Mouse (Mus musculus): ENCODE measurements around the gene Akap12. TPM values are rescaled to one million over a fixed set of nuclear protein-coding genes. Genes with fewer than 3 reads are reported as not detected.

The Akap12 gene
- polyA plus RNA-seq, 1 experiment from 2014 or later, result 4.9 TPM

GRCm38 (mm10) chr10:4293418-4293817 lies 27.2 kb downstream of the Akap12 start:
- Histone ChIP-seq H3K4me3 (ENCODE audit: low read depth, low read length) (no peak overlapping the region), H3K9me3 (replicated peaks; ENCODE audit: control insufficient read depth, low read length) (no peaks in the 10 kb centered on the region), H3K36me3 (ENCODE audit: control insufficient read depth, insufficient read depth) (no peaks in the 10 kb centered on the region), H3K4me1 (ENCODE audit: control insufficient read depth, low read depth, low read length) (no peaks in the 10 kb centered on the region), H3K9ac (ENCODE audit: low read depth, low read length) (no peak overlapping the region), H3K27me3 (ENCODE audit: control insufficient read depth, insufficient read depth, low read depth, low read length) (no peaks in the 10 kb centered on the region), H3K27ac (ENCODE audit: low read length) (no peak overlapping the region), H3K4me2 (ENCODE audit: low read depth, low read length) (no peak overlapping the region)
- 26% methylated on average over 4 of the region's 4 CpGs for WGBS (ENCODE audit: insufficient replicate concordance)
- no peak for ATAC-seq (ENCODE audit: low read depth)

GRCm38 (mm10) chr10:4303558-4303957 lies 37.4 kb downstream of the Akap12 start:
- Histone ChIP-seq H3K27ac (ENCODE audit: low read length) (no peak overlapping the region), H3K27me3 (ENCODE audit: control insufficient read depth, insufficient read depth, low read depth, low read length) (no peaks in the 10 kb centered on the region), H3K9ac (ENCODE audit: low read depth, low read length) (no peak overlapping the region), H3K9me3 (replicated peaks; ENCODE audit: control insufficient read depth, low read length) (no peaks in the 10 kb centered on the region), H3K36me3 (ENCODE audit: control insufficient read depth, insufficient read depth) (no peaks in the 10 kb centered on the region), H3K4me2 (ENCODE audit: low read depth, low read length) (no peak overlapping the region), H3K4me1 (ENCODE audit: control insufficient read depth, low read depth, low read length) (no peaks in the 10 kb centered on the region), H3K4me3 (ENCODE audit: low read depth, low read length) (no peak overlapping the region)
- ATAC-seq (ENCODE audit: low read depth), result no peak
- 44% methylated on average over 5 of the region's 5 CpGs for WGBS (ENCODE audit: insufficient replicate concordance)

- Histone ChIP-seq H3K9ac (ENCODE audit: low read depth, low read length) (no peak overlapping the region), H3K4me1 (ENCODE audit: control insufficient read depth, low read depth, low read length) (no peaks in the 10 kb centered on the region)
Observed at GRCm38 (mm10) chr10:4323885-4324284, 57.7 kb downstream of the Akap12 start.

GRCm38 (mm10) chr10:4325562-4325961 lies 59.4 kb downstream of the Akap12 start:
- 49% methylated on average over 5 of the region's 5 CpGs for WGBS (ENCODE audit: insufficient replicate concordance)
- H3K27ac ChIP-seq (ENCODE audit: low read length), result no peak overlapping the region
- no peak for ATAC-seq (ENCODE audit: low read depth)
- H3K9me3 ChIP-seq (replicated peaks; ENCODE audit: control insufficient read depth, low read length), result no peaks in the 10 kb centered on the region
- H3K4me2 ChIP-seq (ENCODE audit: low read depth, low read length), result no peak overlapping the region
- H3K4me3 ChIP-seq (ENCODE audit: low read depth, low read length), result no peak overlapping the region
- H3K36me3 ChIP-seq (ENCODE audit: control insufficient read depth, insufficient read depth), result no peaks in the 10 kb centered on the region
- no peak overlapping the region for H3K9ac ChIP-seq (ENCODE audit: low read depth, low read length)
- H3K4me1 ChIP-seq (ENCODE audit: control insufficient read depth, low read depth, low read length), result no peaks in the 10 kb centered on the region
- H3K27me3 ChIP-seq (ENCODE audit: control insufficient read depth, insufficient read depth, low read depth, low read length), result no peaks in the 10 kb centered on the region

More at GRCm38 (mm10) chr10:4323885-4324284, 57.7 kb downstream of the Akap12 start:
- 58% methylated on average over 8 of the region's 8 CpGs for WGBS (ENCODE audit: insufficient replicate concordance)
- Histone ChIP-seq H3K9me3 (replicated peaks; ENCODE audit: control insufficient read depth, low read length) (no peaks in the 10 kb centered on the region), H3K4me3 (ENCODE audit: low read depth, low read length) (no peak overlapping the region), H3K27me3 (ENCODE audit: control insufficient read depth, insufficient read depth, low read depth, low read length) (no peaks in the 10 kb centered on the region), H3K4me2 (ENCODE audit: low read depth, low read length) (no peak overlapping the region), H3K36me3 (ENCODE audit: control insufficient read depth, insufficient read depth) (no peaks in the 10 kb centered on the region), H3K27ac (ENCODE audit: low read length) (no peak overlapping the region)
- no peak for ATAC-seq (ENCODE audit: low read depth)

GRCm38 (mm10) chr10:4327716-4328115 lies 61.5 kb downstream of the Akap12 start:
- H3K27me3 ChIP-seq (ENCODE audit: control insufficient read depth, insufficient read depth, low read depth, low read length), result no peaks in the 10 kb centered on the region
- ATAC-seq (ENCODE audit: low read depth), result no peak
- H3K9me3 ChIP-seq (replicated peaks; ENCODE audit: control insufficient read depth, low read length), result no peaks in the 10 kb centered on the region
- 68% methylated on average over 1 of the region's 1 CpGs for WGBS (ENCODE audit: insufficient replicate concordance)
- H3K27ac ChIP-seq (ENCODE audit: low read length), result no peak overlapping the region
- no peak overlapping the region for H3K4me2 ChIP-seq (ENCODE audit: low read depth, low read length)
- H3K4me3 ChIP-seq (ENCODE audit: low read depth, low read length), result no peak overlapping the region
- H3K9ac ChIP-seq (ENCODE audit: low read depth, low read length), result no peak overlapping the region
- no peaks in the 10 kb centered on the region for H3K36me3 ChIP-seq (ENCODE audit: control insufficient read depth, insufficient read depth)
- no peaks in the 10 kb centered on the region for H3K4me1 ChIP-seq (ENCODE audit: control insufficient read depth, low read depth, low read length)

- no peaks in the 10 kb centered on the region for H3K36me3 ChIP-seq (ENCODE audit: control insufficient read depth, insufficient read depth)
- 63% methylated on average over 7 of the region's 7 CpGs for WGBS (ENCODE audit: insufficient replicate concordance)
- H3K27me3 ChIP-seq (ENCODE audit: control insufficient read depth, insufficient read depth, low read depth, low read length), result no peaks in the 10 kb centered on the region
- ATAC-seq (ENCODE audit: low read depth), result no peak
- no peak overlapping the region for H3K9ac ChIP-seq (ENCODE audit: low read depth, low read length)
- no peak overlapping the region for H3K4me3 ChIP-seq (ENCODE audit: low read depth, low read length)
- H3K9me3 ChIP-seq (replicated peaks; ENCODE audit: control insufficient read depth, low read length), result no peaks in the 10 kb centered on the region
- no peak overlapping the region for H3K27ac ChIP-seq (ENCODE audit: low read length)
- H3K4me2 ChIP-seq (ENCODE audit: low read depth, low read length), result no peak overlapping the region
- H3K4me1 ChIP-seq (ENCODE audit: control insufficient read depth, low read depth, low read length), result peaks cover 9% of the 10 kb centered on the region
Observed at GRCm38 (mm10) chr10:4332228-4332979, 66.2 kb downstream of the Akap12 start.

GRCm38 (mm10) chr10:4333319-4333718 lies 67.1 kb downstream of the Akap12 start:
- Histone ChIP-seq H3K36me3 (ENCODE audit: control insufficient read depth, insufficient read depth) (no peaks in the 10 kb centered on the region), H3K4me1 (ENCODE audit: control insufficient read depth, low read depth, low read length) (peaks cover 9% of the 10 kb centered on the region), H3K4me2 (ENCODE audit: low read depth, low read length) (peak overlapping the region; percentile 67), H3K9me3 (replicated peaks; ENCODE audit: control insufficient read depth, low read length) (no peaks in the 10 kb centered on the region), H3K9ac (ENCODE audit: low read depth, low read length) (no peak overlapping the region), H3K27ac (ENCODE audit: low read length) (no peak overlapping the region), H3K4me3 (ENCODE audit: low read depth, low read length) (no peak overlapping the region), H3K27me3 (ENCODE audit: control insufficient read depth, insufficient read depth, low read depth, low read length) (no peaks in the 10 kb centered on the region)
- 9% methylated on average over 8 of the region's 8 CpGs for WGBS (ENCODE audit: insufficient replicate concordance)
- no peak for ATAC-seq (ENCODE audit: low read depth)

- ATAC-seq (ENCODE audit: low read depth), result peak; percentile 94
- H3K36me3 ChIP-seq (ENCODE audit: control insufficient read depth, insufficient read depth), result no peaks in the 10 kb centered on the region
- H3K27me3 ChIP-seq (ENCODE audit: control insufficient read depth, insufficient read depth, low read depth, low read length), result no peaks in the 10 kb centered on the region
- WGBS (ENCODE audit: insufficient replicate concordance), result 2% methylated on average over 27 of the region's 27 CpGs
- no peaks in the 10 kb centered on the region for H3K9me3 ChIP-seq (replicated peaks; ENCODE audit: control insufficient read depth, low read length)
- peak overlapping the region; percentile 67 for H3K4me2 ChIP-seq (ENCODE audit: low read depth, low read length)
- peak overlapping the region; percentile 56 for H3K4me3 ChIP-seq (ENCODE audit: low read depth, low read length)
- no peak overlapping the region for H3K27ac ChIP-seq (ENCODE audit: low read length)
- H3K4me1 ChIP-seq (ENCODE audit: control insufficient read depth, low read depth, low read length), result peaks cover 9% of the 10 kb centered on the region
- peak overlapping the region; percentile 30; the same call in 1 of the 2 replicates for H3K9ac ChIP-seq (ENCODE audit: low read depth, low read length)
Observed at GRCm38 (mm10) chr10:4334039-4334683, 68.0 kb downstream of the Akap12 start.

- Histone ChIP-seq H3K9me3 (replicated peaks; ENCODE audit: control insufficient read depth, low read length) (no peaks in the 10 kb centered on the region), H3K4me2 (ENCODE audit: low read depth, low read length) (no peak overlapping the region), H3K36me3 (ENCODE audit: control insufficient read depth, insufficient read depth) (no peaks in the 10 kb centered on the region), H3K9ac (ENCODE audit: low read depth, low read length) (no peak overlapping the region), H3K4me1 (ENCODE audit: control insufficient read depth, low read depth, low read length) (peaks cover 8% of the 10 kb centered on the region), H3K27me3 (ENCODE audit: control insufficient read depth, insufficient read depth, low read depth, low read length) (no peaks in the 10 kb centered on the region), H3K27ac (ENCODE audit: low read length) (no peak overlapping the region), H3K4me3 (ENCODE audit: low read depth, low read length) (no peak overlapping the region)
- no peak for ATAC-seq (ENCODE audit: low read depth)
- WGBS (ENCODE audit: insufficient replicate concordance), result 43% methylated on average over 15 of the region's 15 CpGs
Observed at GRCm38 (mm10) chr10:4338863-4339461, 72.8 kb downstream of the Akap12 start.

Data from liver, embryonic 16.5 days (tissue).